Mouse (Mus musculus) CH12.LX (cell line): ENCODE measurements around the gene Cacnb4. TPM values are rescaled to one million over a fixed set of nuclear protein-coding genes. Genes with fewer than 3 reads are reported as not detected.

Experiments
- DNase-seq: peaks from one replicate; pipeline ENCODE4 v3.0.0-alpha.2; 2013; ENCODE audit errors: extremely low read depth
- H3K27ac ChIP-seq: 2 replicates; pipeline ENCODE4 v1.5.1; 2012; ENCODE audit warnings: low read depth, mild to moderate bottlenecking, control low read depth, moderate library complexity; ENCODE audit not compliant: insufficient read depth
- H3K27me3 ChIP-seq: replicated peaks from 2 replicates; pipeline ENCODE3; 2012; ENCODE audit warnings: inconsistent platforms
- H3K36me3 ChIP-seq, 2 experiments: replicated peaks in 1 of 2; 2 replicates each; pipeline versions ENCODE3 to v1.6.1; 2012; ENCODE audit warnings: inconsistent platforms in 1 of 2, low read length in 1 of 2, mild to moderate bottlenecking in 1 of 2, mixed read lengths in 1 of 2, moderate library complexity in 1 of 2; ENCODE audit not compliant: control insufficient read depth in 1 of 2, insufficient read depth in 1 of 2
- H3K4me1 ChIP-seq, 2 experiments: 2 replicates each; pipeline ENCODE4 v1.6.1; 2012; ENCODE audit warnings: inconsistent platforms in 1 of 2, moderate library complexity in 1 of 2; ENCODE audit not compliant: insufficient read depth in 2 of 2, control insufficient read depth in 1 of 2
- H3K4me2 ChIP-seq: 2 replicates; pipeline ENCODE4 v1.6.1; 2012; ENCODE audit warnings: low read depth, mild to moderate bottlenecking, control low read depth; ENCODE audit not compliant: poor library complexity, insufficient read depth, severe bottlenecking
- H3K4me3 ChIP-seq, 3 experiments: fragments of 150-350 bp in 1 of 3; sonication (generic) in 1 of 3; replicated peaks in 1 of 3; 2 replicates each; pipeline versions ENCODE3 to v1.5.1; 2011 to 2012; ENCODE audit warnings: low read depth in 2 of 3, low read length in 2 of 3, mild to moderate bottlenecking in 2 of 3, moderate library complexity in 2 of 3, control low read depth in 1 of 3, improper control_type of control experiment in 1 of 3, inconsistent platforms in 1 of 3, mixed read lengths in 1 of 3; ENCODE audit not compliant: poor library complexity in 1 of 3
- H3K79me2 ChIP-seq: replicated peaks from 2 replicates; pipeline ENCODE4 v1.6.1; 2012; ENCODE audit warnings: mild to moderate bottlenecking, moderate library complexity; ENCODE audit not compliant: control insufficient read depth, poor library complexity, insufficient read depth, severe bottlenecking; ENCODE audit errors: extremely low read depth
- H3K9ac ChIP-seq: 2 replicates; pipeline ENCODE4 v1.6.1; 2012; ENCODE audit warnings: low read depth, mild to moderate bottlenecking, control low read depth, moderate library complexity; ENCODE audit not compliant: insufficient read depth
- H3K9me3 ChIP-seq: replicated peaks from 2 replicates; pipeline ENCODE3; 2012; ENCODE audit warnings: low read length, inconsistent platforms, mixed read lengths
- BHLHE40 ChIP-seq: IDR thresholded peaks from 2 replicates; pipeline ENCODE4 v1.6.1; 2011; ENCODE audit warnings: mild to moderate bottlenecking, low read depth, low read length, improper control_type of control experiment
- CHD2 ChIP-seq: IDR thresholded peaks from 2 replicates; pipeline ENCODE4 v1.6.1; 2011; ENCODE audit warnings: low read length, improper control_type of control experiment
- E2F4 ChIP-seq: IDR thresholded peaks from 2 replicates; pipeline ENCODE4 v1.6.1; 2011; ENCODE audit warnings: low read depth, low read length, improper control_type of control experiment; ENCODE audit not compliant: insufficient replicate concordance
- ELF1 ChIP-seq: IDR thresholded peaks from 2 replicates; pipeline ENCODE4 v1.6.1; 2014; ENCODE audit warnings: low read depth, mild to moderate bottlenecking, inconsistent platforms, low read length, improper control_type of control experiment
- GABPA ChIP-seq: IDR thresholded peaks from 2 replicates; pipeline ENCODE4 v1.6.1; 2012; ENCODE audit warnings: low read depth, low read length, improper control_type of control experiment, inconsistent platforms; ENCODE audit not compliant: insufficient replicate concordance
- IRF4 ChIP-seq: IDR thresholded peaks from 2 replicates; pipeline ENCODE4 v1.6.1; 2014; ENCODE audit warnings: low read depth, mild to moderate bottlenecking, inconsistent platforms, low read length, improper control_type of control experiment
- MAZ ChIP-seq: IDR thresholded peaks from 2 replicates; pipeline ENCODE4 v1.6.1; 2012; ENCODE audit warnings: low read depth, mild to moderate bottlenecking, inconsistent platforms, low read length, improper control_type of control experiment, moderate library complexity
- MXI1 ChIP-seq: IDR thresholded peaks from 2 replicates; pipeline ENCODE4 v1.6.1; 2011; ENCODE audit warnings: mild to moderate bottlenecking, low read depth, low read length, improper control_type of control experiment
- MYC ChIP-seq: IDR thresholded peaks from 2 replicates; pipeline ENCODE4 v1.6.1; 2011; ENCODE audit warnings: low read depth, mild to moderate bottlenecking, improper control_type of control experiment, low read length
- PAX5 ChIP-seq: IDR thresholded peaks from 2 replicates; pipeline ENCODE4 v1.6.1; 2012; ENCODE audit warnings: low read length, inconsistent platforms, mixed read lengths
- POLR2AphosphoS2 ChIP-seq: IDR thresholded peaks from 2 replicates; pipeline ENCODE4 v1.6.1; 2011; ENCODE audit warnings: low read depth, low read length, improper control_type of control experiment
- RAD21 ChIP-seq: IDR thresholded peaks from 2 replicates; pipeline ENCODE4 v1.6.1; 2011; ENCODE audit warnings: low read depth, mild to moderate bottlenecking, low read length, improper control_type of control experiment, moderate library complexity
- SIN3A ChIP-seq: IDR thresholded peaks from 2 replicates; pipeline ENCODE4 v1.6.1; 2012; ENCODE audit warnings: low read length, improper control_type of control experiment, inconsistent platforms
- SMC3 ChIP-seq: IDR thresholded peaks from 2 replicates; pipeline ENCODE4 v1.6.1; 2011; ENCODE audit warnings: low read depth, low read length, improper control_type of control experiment
- UBTF ChIP-seq: IDR thresholded peaks from 2 replicates; pipeline ENCODE4 v1.6.1; 2012; ENCODE audit warnings: low read depth, mild to moderate bottlenecking, inconsistent platforms, low read length, improper control_type of control experiment, moderate library complexity
- USF1 ChIP-seq: IDR thresholded peaks from 2 replicates; pipeline ENCODE4 v1.6.1; 2014; ENCODE audit warnings: low read depth, mild to moderate bottlenecking, inconsistent platforms, low read length, improper control_type of control experiment
- USF2 ChIP-seq: conservative IDR thresholded peaks from 2 replicates; pipeline ENCODE4 v1.6.1; 2011; ENCODE audit warnings: low read depth, low read length, improper control_type of control experiment
- ZNF384 ChIP-seq: IDR thresholded peaks from 2 replicates; pipeline ENCODE4 v1.6.1; 2012; ENCODE audit warnings: low read depth, low read length, improper control_type of control experiment, inconsistent platforms
- dilution Hi-C: fragments of 300-500 bp; cut with MboI; formaldehyde crosslinking; loops from 2 replicates; pipeline ENCODE4 v1.14.3; 2020; ENCODE audit warnings: low sequenced_read_pairs; ENCODE audit not compliant: extremely low pct_unique_long_range_greater_than_20kb, extremely low pct_ligation_motif_present
- in situ Hi-C: fragments of 300-500 bp; cut with MboI; formaldehyde crosslinking; loops from 3 replicates; pipeline ENCODE4 v1.14.3; 2019; ENCODE audit warnings: low sequenced_read_pairs, low pct_ligation_motif_present, low pct_unique_long_range_greater_than_20kb, mixed read lengths
- polyA plus RNA-seq: library from polyadenylated mRNA; unstranded; fragments of >175 nt; gene quantifications from 2 replicates; pipeline ENCODE4 v1.2.1, GENCODE M21; 2012; ENCODE audit warnings: low read depth; ENCODE audit not compliant: insufficient read length
- total RNA-seq, 2 experiments: library from RNA; depleted of rRNA; stranded (reverse); fragments of 300-350 nt in 1 of 2; fragments of >200 nt in 1 of 2; gene quantifications; 2 replicates each; pipeline ENCODE4 v1.2.3; 2012 to 2014

Gene Cacnb4
- total and polyA plus RNA-seq, 3 experiments: 0.77 to 3.4 (median 1.5) TPM

- H3K27ac ChIP-seq: no peak overlapping the region
- H3K4me3 ChIP-seq: no peak overlapping the region
- peaks cover 3 to 8% of the 10 kb centered on the region in 2 experiments; a peak in 3 of 4 replicates for H3K4me1 ChIP-seq
- H3K27me3 ChIP-seq: no peaks in the 10 kb centered on the region
- no peaks in the 10 kb centered on the region for H3K9me3 ChIP-seq
- H3K36me3 ChIP-seq: no peaks in the 10 kb centered on the region
- TF ChIP-seq SIN3A: no peak
- TF ChIP-seq USF1: no peak
- TF ChIP-seq MYC: no peak
- no peak for TF ChIP-seq UBTF
- TF ChIP-seq E2F4: no peak
- no peaks in the 10 kb centered on the region for H3K79me2 ChIP-seq
- in situ Hi-C loops: no loop called here
- no peak overlapping the region for H3K4me2 ChIP-seq
- H3K9ac ChIP-seq: no peak overlapping the region
- dilution Hi-C loops: no loop called here
- DNase-seq: no peak
These were observed 182.4 kb downstream of the Cacnb4 start for GRCm38 (mm10) chr2:52494274-52494673.

- no peaks in the 10 kb centered on the region for H3K36me3 ChIP-seq
- no peak overlapping the region for H3K4me2 ChIP-seq
- TF ChIP-seq SMC3 (no peak), MAZ (no peak), PAX5 (no peak), BHLHE40 (no peak), ELF1 (no peak), ZNF384 (no peak), IRF4 (no peak), RAD21 (no peak)
- H3K9me3 ChIP-seq: no peaks in the 10 kb centered on the region
- in situ Hi-C loops: no loop called here
- no peak overlapping the region for H3K4me3 ChIP-seq
- peaks cover 3 to 8% of the 10 kb centered on the region in 2 experiments; a peak in 3 of 4 replicates for H3K4me1 ChIP-seq
- no peaks in the 10 kb centered on the region for H3K27me3 ChIP-seq
- H3K27ac ChIP-seq: no peak overlapping the region
- no peak for DNase-seq
- no peak overlapping the region for H3K9ac ChIP-seq
- H3K79me2 ChIP-seq: no peaks in the 10 kb centered on the region
- dilution Hi-C loops: no loop called here
These were observed 183.8 kb downstream of the Cacnb4 start for GRCm38 (mm10) chr2:52492867-52493266.

GRCm38 (mm10) chr2:52489840-52490239, 186.8 kb downstream of the Cacnb4 start:
- dilution Hi-C loops (no loop called here), in situ Hi-C loops (no loop called here)
- Histone ChIP-seq H3K9ac (no peak overlapping the region), H3K4me2 (no peak overlapping the region), H3K4me3 (no peak overlapping the region), H3K4me1 (no peaks in the 10 kb centered on the region), H3K27ac (no peak overlapping the region), H3K36me3 (no peaks in the 10 kb centered on the region), H3K79me2 (no peaks in the 10 kb centered on the region)
- DNase-seq: no peak
- TF ChIP-seq MXI1 (no peak), USF2 (no peak), BHLHE40 (no peak), CHD2 (no peak), MYC (no peak), POLR2AphosphoS2 (no peak), GABPA (no peak)
- TF ChIP-seq, all 38 proteins: peak for 0
- Histone ChIP-seq H3K27me3 (no peaks in the 10 kb centered on the region), H3K9me3 (no peaks in the 10 kb centered on the region)
